Mouse (Mus musculus) limb, embryonic 13.5 days (tissue): ENCODE data around the gene D430041D05Rik. TPM values are rescaled to one million over a fixed set of nuclear protein-coding genes. Genes with fewer than 3 reads are reported as not detected.

ENCODE experiments used
- ATAC-seq: fragments of 200-750 bp; cut with Nextera tagmentation; 2 replicates; pipeline ENCODE4 v1.8.0; 2017; ENCODE audit warnings: low read depth, moderate number of reproducible peaks, moderate TSS enrichment; ENCODE audit not compliant: low FRiP score
- H3K27ac ChIP-seq: fragments of 300-500 bp; sonication (generic); 2 replicates; pipeline ENCODE4 v1.5.1; 2015; ENCODE audit warnings: inconsistent platforms, mild to moderate bottlenecking, moderate library complexity
- H3K27me3 ChIP-seq: fragments of 300-500 bp; sonication (generic); 2 replicates; pipeline ENCODE4 v1.6.1; 2015; ENCODE audit warnings: mild to moderate bottlenecking, inconsistent platforms
- H3K36me3 ChIP-seq: fragments of 300-500 bp; sonication (generic); 2 replicates; pipeline ENCODE4 v1.6.1; 2015; ENCODE audit warnings: inconsistent platforms, mild to moderate bottlenecking, moderate library complexity
- H3K4me1 ChIP-seq: fragments of 300-500 bp; sonication (generic); 2 replicates; pipeline ENCODE4 v1.6.1; 2015; ENCODE audit warnings: inconsistent platforms
- H3K4me2 ChIP-seq: fragments of 300-500 bp; sonication (generic); replicated peaks from 2 replicates; pipeline ENCODE4 v1.6.1; 2015; ENCODE audit warnings: inconsistent platforms, mild to moderate bottlenecking, moderate library complexity
- H3K4me3 ChIP-seq: fragments of 300-500 bp; sonication (generic); 2 replicates; pipeline ENCODE4 v1.5.1; 2015; ENCODE audit warnings: moderate library complexity, mild to moderate bottlenecking, inconsistent platforms
- H3K9ac ChIP-seq: fragments of 300-500 bp; sonication (generic); 2 replicates; pipeline ENCODE4 v1.6.1; 2015; ENCODE audit warnings: mild to moderate bottlenecking, inconsistent platforms
- H3K9me3 ChIP-seq: fragments of 300-500 bp; sonication (generic); 2 replicates; pipeline ENCODE4 v1.6.1; 2016; ENCODE audit warnings: inconsistent platforms
- WGBS: fragments of 180-500 bp; shearing (Covaris S2); methylation state at CpG from one replicate; pipeline ENCODE4 v1.1.7; 2015; 5-methylcytosine and 5-hydroxymethylcytosine counted together
- polyA plus RNA-seq: library from polyadenylated mRNA; unstranded; fragments of >200 nt; fragmentation: Nextera tagmentation; extraction: Ambion mirVana; gene quantifications from 2 replicates; pipeline ENCODE4 v1.2.1, GENCODE M21; 2015

Gene D430041D05Rik
- polyA plus RNA-seq, 1 experiment from 2014 or later = 0.97 TPM

DNA sequence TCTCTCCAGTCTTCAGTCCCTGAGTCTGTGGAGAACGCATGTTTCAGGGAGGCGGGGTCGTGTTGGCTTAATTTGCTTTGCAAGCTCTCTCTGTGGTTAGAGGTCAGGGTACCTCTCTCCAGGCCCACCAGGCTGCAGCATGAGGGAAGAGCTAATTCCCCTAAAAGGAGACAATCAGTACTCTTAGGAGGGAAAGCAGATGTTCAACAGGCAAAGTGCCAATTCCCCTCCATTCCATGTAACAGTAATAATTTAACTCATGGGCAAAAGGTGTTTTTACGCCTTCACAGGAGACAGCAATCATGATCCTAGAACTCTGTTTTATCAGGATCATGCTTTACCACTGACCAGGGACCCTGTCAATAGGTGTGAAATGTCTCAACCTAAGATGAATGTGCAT is 103.7 kb downstream of the D430041D05Rik start:
- no peaks in the 10 kb centered on the region for H3K27me3 ChIP-seq
- H3K9me3 ChIP-seq = no peaks in the 10 kb centered on the region
- ATAC-seq = no peak
- H3K4me1 ChIP-seq = no peaks in the 10 kb centered on the region
- WGBS = 68% methylated on average over 4 of the region's 4 CpGs
- no peaks in the 10 kb centered on the region for H3K36me3 ChIP-seq
- no peak overlapping the region for H3K4me2 ChIP-seq
- no peak overlapping the region for H3K9ac ChIP-seq
- H3K4me3 ChIP-seq = no peak overlapping the region
- no peak overlapping the region for H3K27ac ChIP-seq

- Histone ChIP-seq H3K9ac (no peak overlapping the region), H3K4me1 (no peaks in the 10 kb centered on the region), H3K9me3 (no peaks in the 10 kb centered on the region), H3K4me3 (no peak overlapping the region), H3K27ac (no peak overlapping the region), H3K36me3 (no peaks in the 10 kb centered on the region), H3K4me2 (no peak overlapping the region), H3K27me3 (no peaks in the 10 kb centered on the region)
- WGBS = 67% methylated on average over 5 of the region's 5 CpGs
- no peak for ATAC-seq
Measured at GRCm38 (mm10) chr2:104305722-104306121, 105.1 kb downstream of the D430041D05Rik start.

DNA sequence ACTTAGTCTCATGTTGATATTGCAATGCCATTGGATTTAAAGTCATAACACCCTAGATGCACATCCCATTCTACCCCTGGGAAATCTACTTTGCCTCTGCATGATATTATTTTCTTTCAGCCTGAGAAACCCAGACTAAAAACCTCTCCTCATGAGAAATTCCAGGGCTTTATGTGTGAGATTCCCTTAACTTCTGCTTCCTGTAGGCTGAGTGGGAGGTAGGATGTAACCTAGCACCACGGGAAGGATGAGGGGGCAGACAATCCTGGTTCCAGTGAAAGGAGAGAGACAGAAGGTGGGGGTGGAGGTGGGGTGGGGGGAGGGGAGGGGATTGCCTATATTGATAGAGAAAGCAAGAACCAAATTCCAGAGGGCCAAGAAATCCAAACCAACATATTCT is 110.9 kb downstream of the D430041D05Rik start:
- Histone ChIP-seq H3K36me3 (no peaks in the 10 kb centered on the region), H3K4me2 (no peak overlapping the region), H3K27ac (no peak overlapping the region), H3K27me3 (no peaks in the 10 kb centered on the region), H3K4me1 (no peaks in the 10 kb centered on the region), H3K9me3 (no peaks in the 10 kb centered on the region), H3K9ac (no peak overlapping the region), H3K4me3 (no peak overlapping the region)
- no peak for ATAC-seq
- WGBS = 64% methylated on average over 1 of the region's 1 CpGs

DNA sequence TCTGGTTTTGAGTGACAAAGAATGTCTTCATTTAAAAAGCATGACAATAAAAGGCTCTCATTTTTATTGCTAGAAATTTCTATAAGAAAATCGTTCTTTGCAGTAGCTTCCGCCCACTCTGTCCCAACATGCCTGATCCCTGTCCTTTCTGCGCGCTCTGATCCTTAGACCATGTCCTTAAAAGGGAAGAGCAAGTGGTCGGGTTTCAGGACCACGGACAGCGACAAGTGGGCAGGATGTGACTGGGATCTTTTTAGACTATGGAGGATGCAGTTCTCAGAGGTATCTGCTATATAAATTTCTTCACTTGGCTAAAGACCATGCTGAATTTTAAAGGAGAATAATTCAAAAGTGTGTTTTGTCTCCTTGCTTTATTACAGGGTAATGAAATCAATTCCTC is 111.7 kb downstream of the D430041D05Rik start:
- 13% methylated on average over 7 of the region's 7 CpGs for WGBS
- no peaks in the 10 kb centered on the region for H3K27me3 ChIP-seq

GRCm38 (mm10) chr2:104286821-104287220 is 124.0 kb downstream of the D430041D05Rik start:
- Histone ChIP-seq H3K9ac (no peak overlapping the region), H3K36me3 (no peaks in the 10 kb centered on the region), H3K4me2 (no peak overlapping the region), H3K27me3 (no peaks in the 10 kb centered on the region), H3K4me3 (no peak overlapping the region), H3K27ac (no peak overlapping the region), H3K4me1 (no peaks in the 10 kb centered on the region), H3K9me3 (no peaks in the 10 kb centered on the region)
- 67% methylated on average over 3 of the region's 3 CpGs for WGBS
- no peak for ATAC-seq

More for the DNA sequence above, 111.7 kb downstream of the D430041D05Rik start:
- ATAC-seq = 0 out of 2 replicates have a peak, but pooled peaks have one; percentile 69
- no peak overlapping the region for H3K27ac ChIP-seq
- H3K4me1 ChIP-seq = no peaks in the 10 kb centered on the region
- no peak overlapping the region for H3K4me3 ChIP-seq
- no peak overlapping the region for H3K4me2 ChIP-seq
- H3K9ac ChIP-seq = no peak overlapping the region
- no peaks in the 10 kb centered on the region for H3K9me3 ChIP-seq
- H3K36me3 ChIP-seq = no peaks in the 10 kb centered on the region

- 95% methylated on average over 8 of the region's 8 CpGs for WGBS
- no peak overlapping the region for H3K9ac ChIP-seq
- H3K9me3 ChIP-seq = no peaks in the 10 kb centered on the region
- H3K4me3 ChIP-seq = no peak overlapping the region
- no peaks in the 10 kb centered on the region for H3K36me3 ChIP-seq
- no peak overlapping the region for H3K27ac ChIP-seq
- ATAC-seq = no peak
- H3K4me1 ChIP-seq = no peaks in the 10 kb centered on the region
- H3K27me3 ChIP-seq = no peaks in the 10 kb centered on the region
- H3K4me2 ChIP-seq = no peak overlapping the region
Measured at GRCm38 (mm10) chr2:104283401-104283955, 127.3 kb downstream of the D430041D05Rik start.

GRCm38 (mm10) chr2:104282835-104283234 is 128.0 kb downstream of the D430041D05Rik start:
- no peaks in the 10 kb centered on the region for H3K4me1 ChIP-seq
- ATAC-seq = no peak
- no peaks in the 10 kb centered on the region for H3K9me3 ChIP-seq
- no peak overlapping the region for H3K4me3 ChIP-seq
- H3K27me3 ChIP-seq = no peaks in the 10 kb centered on the region
- no peak overlapping the region for H3K27ac ChIP-seq
- no peaks in the 10 kb centered on the region for H3K36me3 ChIP-seq
- 81% methylated on average over 2 of the region's 2 CpGs for WGBS
- H3K9ac ChIP-seq = no peak overlapping the region
- H3K4me2 ChIP-seq = no peak overlapping the region

GRCm38 (mm10) chr2:104267049-104267448 is 143.8 kb downstream of the D430041D05Rik start:
- Histone ChIP-seq H3K4me2 (0 out of 2 replicates have a peak overlapping the region, but pooled peaks have one; percentile 19), H3K9ac (no peak overlapping the region), H3K36me3 (no peaks in the 10 kb centered on the region), H3K27me3 (no peaks in the 10 kb centered on the region), H3K4me3 (no peak overlapping the region), H3K9me3 (no peaks in the 10 kb centered on the region), H3K4me1 (peaks cover 20% of the 10 kb centered on the region), H3K27ac (peak overlapping the region; percentile 39; the same call in 1 of the 2 replicates)
- WGBS = 7% methylated on average over 4 of the region's 4 CpGs
- peak; percentile 83 for ATAC-seq

GRCm38 (mm10) chr2:104261741-104262067 is 149.1 kb downstream of the D430041D05Rik start:
- H3K4me3 ChIP-seq = no peak overlapping the region
- no peak overlapping the region for H3K27ac ChIP-seq
- ATAC-seq = no peak
- H3K36me3 ChIP-seq = no peaks in the 10 kb centered on the region
- WGBS = 89% methylated on average over 4 of the region's 4 CpGs
- H3K9ac ChIP-seq = no peak overlapping the region
- no peak overlapping the region for H3K4me2 ChIP-seq
- H3K27me3 ChIP-seq = no peaks in the 10 kb centered on the region; the same call in 1 of the 2 replicates
- no peaks in the 10 kb centered on the region for H3K9me3 ChIP-seq
- peaks cover 11% of the 10 kb centered on the region for H3K4me1 ChIP-seq

DNA sequence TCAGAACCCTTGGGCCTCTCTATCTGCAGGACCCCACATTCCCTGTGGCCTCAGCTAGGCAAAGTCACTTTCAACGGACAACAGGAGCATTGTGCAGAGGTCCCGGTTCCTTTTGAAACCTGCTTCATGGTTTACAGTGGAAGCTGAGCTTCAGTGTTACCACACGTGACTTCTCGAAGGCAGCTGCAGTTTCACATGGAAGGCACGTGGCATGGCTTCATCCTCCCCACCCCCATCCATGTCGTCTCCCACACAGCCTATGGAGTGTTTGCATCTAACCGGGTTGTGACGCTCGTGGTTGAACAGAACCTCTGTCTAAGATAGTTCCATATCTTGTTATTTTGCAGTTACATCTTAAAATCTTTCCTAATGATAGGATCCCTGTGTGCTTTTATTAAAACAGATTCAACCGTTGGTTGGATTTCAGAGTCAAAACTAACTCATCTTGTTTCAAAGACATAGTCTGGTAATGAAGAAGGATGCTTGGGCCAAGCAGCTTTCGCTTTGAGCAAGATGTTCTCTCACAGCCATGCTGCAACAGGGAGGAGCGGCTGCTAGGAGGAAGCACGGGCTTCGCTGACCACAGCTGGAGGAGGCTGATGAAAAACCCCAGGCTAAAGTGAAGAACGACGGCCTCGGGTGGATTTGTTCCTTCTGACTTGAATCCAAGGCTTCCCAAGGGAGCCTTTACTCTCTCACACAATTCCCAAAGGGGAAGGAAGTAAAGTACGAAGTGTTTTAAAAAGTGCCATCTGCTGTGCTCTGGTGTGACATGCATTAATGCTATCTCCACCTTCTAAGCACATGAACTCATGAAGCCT is 149.7 kb downstream of the D430041D05Rik start:
- Histone ChIP-seq H3K9ac (no peak overlapping the region), H3K4me1 (peaks cover 5% of the 10 kb centered on the region; the same call in 1 of the 2 replicates), H3K27me3 (no peaks in the 10 kb centered on the region; the same call in 1 of the 2 replicates), H3K36me3 (no peaks in the 10 kb centered on the region), H3K9me3 (no peaks in the 10 kb centered on the region), H3K27ac (no peak overlapping the region), H3K4me3 (no peak overlapping the region), H3K4me2 (no peak overlapping the region)
- ATAC-seq = no peak
- WGBS = 72% methylated on average over 18 of the region's 18 CpGs

DNA sequence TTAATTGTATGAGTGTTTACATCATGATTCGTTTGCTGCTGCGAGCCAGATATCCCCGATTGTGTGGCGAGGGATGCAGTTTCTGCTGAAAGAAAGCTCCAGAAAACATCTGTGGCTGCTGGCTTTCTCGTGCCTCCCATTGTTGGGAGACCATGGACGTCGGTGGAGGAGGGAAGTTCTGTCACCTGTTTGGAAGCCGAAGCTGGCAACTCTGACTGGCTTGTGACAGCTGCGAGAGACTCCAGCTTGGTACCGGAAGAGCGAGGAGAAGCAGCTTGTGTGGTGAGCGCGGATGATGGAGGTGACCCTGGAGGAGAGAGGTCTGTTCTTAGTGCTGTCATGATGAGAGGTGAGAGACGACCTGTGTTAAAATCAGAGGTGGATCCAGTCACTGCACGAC is 154.2 kb downstream of the D430041D05Rik start:
- no peak overlapping the region for H3K4me3 ChIP-seq
- no peaks in the 10 kb centered on the region for H3K36me3 ChIP-seq
- H3K4me2 ChIP-seq = no peak overlapping the region
- no peak overlapping the region for H3K9ac ChIP-seq
- H3K27me3 ChIP-seq = no peaks in the 10 kb centered on the region; the same call in 1 of the 2 replicates
- ATAC-seq = no peak
- peaks cover 4% of the 10 kb centered on the region; the same call in 1 of the 2 replicates for H3K4me1 ChIP-seq
- WGBS = 73% methylated on average over 15 of the region's 15 CpGs
- no peak overlapping the region for H3K27ac ChIP-seq
- no peaks in the 10 kb centered on the region for H3K9me3 ChIP-seq

DNA sequence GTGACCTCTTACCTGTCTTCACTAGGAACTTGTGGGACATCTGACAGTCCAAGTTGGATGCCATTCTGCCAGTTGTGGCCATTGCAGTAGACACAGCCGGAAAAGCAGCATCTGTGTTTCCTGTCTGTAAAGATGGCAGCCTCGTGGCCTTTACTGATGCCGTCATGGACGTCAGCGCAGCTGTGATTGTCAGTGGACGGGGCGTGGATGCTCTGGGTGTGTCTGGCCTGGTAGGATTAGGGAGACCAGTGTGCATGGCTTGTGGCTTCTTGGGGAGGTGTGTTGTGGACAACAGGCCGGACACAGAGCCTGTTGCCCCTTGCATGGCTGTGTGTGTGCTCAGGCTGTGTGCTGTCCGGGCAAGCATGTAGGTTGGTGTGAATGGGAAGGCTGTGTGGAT is 155.9 kb downstream of the D430041D05Rik start:
- 90% methylated on average over 9 of the region's 9 CpGs for WGBS
- Histone ChIP-seq H3K27ac (no peak overlapping the region), H3K36me3 (no peaks in the 10 kb centered on the region), H3K9me3 (no peaks in the 10 kb centered on the region), H3K9ac (no peak overlapping the region), H3K4me1 (no peaks in the 10 kb centered on the region), H3K4me2 (no peak overlapping the region), H3K27me3 (no peaks in the 10 kb centered on the region; the same call in 1 of the 2 replicates), H3K4me3 (no peak overlapping the region)
- no peak for ATAC-seq
